Mouse (Mus musculus) adrenal gland (tissue): ENCODE results near the gene Clcc1.
"Not testable (repeated sequence)": the region's sequence is repeated elsewhere in the genome, so short reads cannot be mapped to it uniquely, and the experiment has no call there.

Experiments
- intact Hi-C: fragments of 180-260 bp; cut with DNase I; formaldehyde crosslinking; loops from one replicate; pipeline ENCODE4 v1.15.1; 2025
- long read RNA-seq, 2 experiments: library from polyadenylated mRNA; unstranded; transcript quantifications; one replicate each; pipeline ENCODE4 v2.0.0; 2020; ENCODE audit warnings: borderline replicate concordance in 1 of 2; ENCODE audit not compliant: insufficient replicate concordance in 1 of 2

Gene Clcc1
- long read RNA-seq, experiment 1, transcript Clcc1-202 (12 exons, 2,043 nt): major isoform, 12 of 24 reads
- long read RNA-seq, experiment 1, partial matches to known transcripts: 3 of 24 reads
- long read RNA-seq, experiment 1, other reads (novel, unspliced or antisense): 9 of 24 reads
- long read RNA-seq, experiment 2, transcript Clcc1-202 (12 exons, 2,043 nt): major isoform, 21 of 48 reads
- long read RNA-seq, experiment 2, partial matches to known transcripts: 11 of 48 reads
- long read RNA-seq, experiment 2, other reads (novel, unspliced or antisense): 16 of 48 reads

- intact Hi-C loops: no loop called here
Measured at GRCm38 (mm10) chr3:108653710-108654379, at the start of gene Clcc1. Clcc1 (plus strand) TSS chr3:108653913.

GRCm38 (mm10) chr3:108608906-108609305 lies 44.8 kb upstream of the Clcc1 start:
- intact Hi-C loops: no loop called here

- intact Hi-C loops: loop anchor here (10.0 kb wide), 1 partner anchor 230 kb away; no protein-coding TSS in a partner anchor
Measured at GRCm38 (mm10) chr3:108634761-108635160, 19.0 kb upstream of the Clcc1 start.

- intact Hi-C loops: loop anchor here (10.0 kb wide), 1 partner anchor 235 kb away; no protein-coding TSS in a partner anchor
Measured at GRCm38 (mm10) chr3:108639412-108639811, 14.3 kb upstream of the Clcc1 start.

GRCm38 (mm10) chr3:108640998-108641397 lies 12.7 kb upstream of the Clcc1 start:
- intact Hi-C loops: no loop called here

- intact Hi-C loops: no loop called here
Measured at GRCm38 (mm10) chr3:108644856-108645255, 8.9 kb upstream of the Clcc1 start.

GRCm38 (mm10) chr3:108646036-108646435 lies 7.7 kb upstream of the Clcc1 start:
- intact Hi-C loops: no loop called here

GRCm38 (mm10) chr3:108647681-108648080 lies 6.0 kb upstream of the Clcc1 start:
- intact Hi-C loops: not testable (repeated sequence)

- intact Hi-C loops: no loop called here
Measured at GRCm38 (mm10) chr3:108652866-108653642, 659 bp upstream of the Clcc1 start.

GRCm38 (mm10) chr3:108654566-108654965 lies 853 bp downstream of the Clcc1 start:
- intact Hi-C loops: no loop called here

- intact Hi-C loops: no loop called here
Measured at GRCm38 (mm10) chr3:108655486-108655885, 1.8 kb downstream of the Clcc1 start.

- intact Hi-C loops: no loop called here
Measured at GRCm38 (mm10) chr3:108658612-108659011, 4.9 kb downstream of the Clcc1 start.

- intact Hi-C loops: no loop called here
Measured at GRCm38 (mm10) chr3:108660941-108661340, 7.2 kb downstream of the Clcc1 start.

GRCm38 (mm10) chr3:108676616-108677015 lies 22.9 kb downstream of the Clcc1 start:
- intact Hi-C loops: no loop called here

GRCm38 (mm10) chr3:108681004-108681403 lies 27.3 kb downstream of the Clcc1 start:
- intact Hi-C loops: no loop called here

GRCm38 (mm10) chr3:108683597-108683996 lies 29.9 kb downstream of the Clcc1 start:
- intact Hi-C loops: not testable (repeated sequence)

- intact Hi-C loops: no loop called here
Measured at GRCm38 (mm10) chr3:108685701-108686100, 32.0 kb downstream of the Clcc1 start.

GRCm38 (mm10) chr3:108689015-108689441 lies 35.3 kb downstream of the Clcc1 start:
- intact Hi-C loops: no loop called here

- intact Hi-C loops: no loop called here
Measured at GRCm38 (mm10) chr3:108689446-108689845, 35.7 kb downstream of the Clcc1 start.

- intact Hi-C loops: no loop called here
Measured at GRCm38 (mm10) chr3:108689979-108690378, 36.3 kb downstream of the Clcc1 start.

- intact Hi-C loops: no loop called here
Measured at GRCm38 (mm10) chr3:108694321-108694720, 40.6 kb downstream of the Clcc1 start.

GRCm38 (mm10) chr3:108698662-108699061 lies 44.9 kb downstream of the Clcc1 start:
- intact Hi-C loops: no loop called here
